Mouse (Mus musculus): ENCODE measurements around the gene Olfr10.

DNA sequence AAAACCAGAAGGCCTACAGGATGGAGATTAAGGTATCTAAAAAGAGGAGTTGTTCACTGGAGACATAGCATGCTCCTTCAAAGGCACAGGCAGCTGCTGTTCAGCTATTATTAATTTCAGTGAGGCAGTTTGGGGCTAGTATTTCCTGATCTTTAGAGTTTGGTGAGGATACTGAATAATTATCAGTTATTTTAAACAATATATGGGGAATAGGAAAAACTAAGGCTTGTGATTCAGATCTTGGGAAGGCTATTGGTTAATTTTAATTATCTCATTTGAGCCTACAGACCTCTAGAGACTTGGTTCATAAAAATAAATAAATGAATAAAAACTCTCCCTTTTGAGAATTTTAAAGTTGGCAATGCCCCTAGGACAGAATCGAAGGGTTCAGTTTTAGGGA lies 30.3 kb downstream of the Olfr10 start, which contains the start of gene Olfr1390:
- no peak for TF ChIP-seq CTCF (IDR thresholded peaks at IDR 0.05; ENCODE audit: low read depth, low read length)
- TF ChIP-seq POLR2A (IDR thresholded peaks at IDR 0.05; ENCODE audit: borderline replicate concordance, low read depth, low read length), result no peak
